Mouse (Mus musculus): ENCODE data around the gene Ptgdr.
"Not testable (repeated sequence)": the region's sequence is repeated elsewhere in the genome, so short reads cannot be mapped to it uniquely, and the experiment has no call there.

DNA sequence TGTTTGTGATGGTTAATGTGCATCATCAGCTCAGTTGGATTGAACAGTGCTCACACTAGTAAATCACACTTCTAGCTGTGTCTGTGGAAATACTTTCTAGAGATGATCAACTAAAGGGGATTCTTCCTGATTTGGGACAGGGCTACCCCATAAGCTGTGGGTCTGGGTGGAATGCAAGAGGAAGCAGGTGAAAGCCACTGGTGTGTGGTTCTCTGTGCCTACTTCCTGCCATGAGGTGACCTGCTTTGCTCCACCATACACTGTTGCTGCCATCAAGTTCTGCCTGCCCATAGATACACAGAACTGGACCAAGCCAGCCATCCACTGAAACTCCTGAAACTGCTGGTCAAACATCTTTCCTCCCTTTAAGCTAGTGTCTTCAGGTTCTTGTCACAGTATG is 46.0 kb downstream of the Ptgdr start:
- TF ChIP-seq POLR2A (IDR thresholded peaks at IDR 0.05; ENCODE audit: borderline replicate concordance, control insufficient read depth, low read depth, low read length); CTCF (IDR thresholded peaks at IDR 0.05; ENCODE audit: control insufficient read depth, insufficient read depth, low read length): not testable (repeated sequence)

Data from bone marrow, adult 2 months (tissue).